Mouse (Mus musculus) heart, adult 10 weeks (tissue): ENCODE data around the gene Lgals4. TPM values are rescaled to one million over a fixed set of nuclear protein-coding genes. Genes with fewer than 3 reads are reported as not detected.

ENCODE experiments used
- polyA plus RNA-seq: library from polyadenylated mRNA; stranded (reverse); fragments of 350-450 nt; fragmentation: Illumina TruSeq; extraction: RNeasy Lipid Tissue Mini Kit (QIAGEN cat#74804); gene quantifications from one replicate; pipeline ENCODE4 v1.2.3, GENCODE M21; 2014; ENCODE audit warnings: low read depth, low replicate concordance

Gene Lgals4
- polyA plus RNA-seq, result 109 TPM

DNA sequence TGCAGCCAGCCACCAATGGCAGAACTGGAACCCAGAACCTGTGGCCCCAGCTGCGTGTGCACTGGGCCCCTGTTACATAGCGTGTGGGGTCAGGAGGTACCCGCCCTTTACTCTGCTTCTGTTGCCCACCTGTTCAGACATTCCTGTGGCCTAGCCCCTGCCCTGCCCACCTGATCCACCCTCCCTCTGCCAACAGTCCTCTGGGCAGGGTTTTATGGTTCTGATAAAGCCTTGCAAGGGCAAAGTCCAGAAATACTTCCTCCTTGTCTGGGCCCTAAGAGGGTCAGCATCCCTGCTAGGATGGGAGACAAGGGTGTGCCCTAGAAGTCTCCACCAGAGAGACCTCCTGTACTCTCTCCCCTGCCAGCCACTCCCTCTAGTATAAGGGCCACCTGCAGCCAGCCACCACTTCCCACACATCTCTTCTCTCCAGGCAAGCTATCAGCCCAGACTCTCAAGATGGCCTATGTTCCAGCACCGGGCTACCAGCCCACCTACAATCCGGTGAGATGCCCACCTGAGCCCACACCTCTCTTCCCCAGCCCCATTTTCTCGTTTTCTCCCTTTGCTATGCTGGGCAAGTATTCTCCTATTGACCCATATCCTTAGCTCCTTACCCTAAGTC lies at the start of gene Lgals4:
Gene Lgals4 (plus strand): TSS at position 132 of the 625 bp plus-strand sequence.

DNA sequence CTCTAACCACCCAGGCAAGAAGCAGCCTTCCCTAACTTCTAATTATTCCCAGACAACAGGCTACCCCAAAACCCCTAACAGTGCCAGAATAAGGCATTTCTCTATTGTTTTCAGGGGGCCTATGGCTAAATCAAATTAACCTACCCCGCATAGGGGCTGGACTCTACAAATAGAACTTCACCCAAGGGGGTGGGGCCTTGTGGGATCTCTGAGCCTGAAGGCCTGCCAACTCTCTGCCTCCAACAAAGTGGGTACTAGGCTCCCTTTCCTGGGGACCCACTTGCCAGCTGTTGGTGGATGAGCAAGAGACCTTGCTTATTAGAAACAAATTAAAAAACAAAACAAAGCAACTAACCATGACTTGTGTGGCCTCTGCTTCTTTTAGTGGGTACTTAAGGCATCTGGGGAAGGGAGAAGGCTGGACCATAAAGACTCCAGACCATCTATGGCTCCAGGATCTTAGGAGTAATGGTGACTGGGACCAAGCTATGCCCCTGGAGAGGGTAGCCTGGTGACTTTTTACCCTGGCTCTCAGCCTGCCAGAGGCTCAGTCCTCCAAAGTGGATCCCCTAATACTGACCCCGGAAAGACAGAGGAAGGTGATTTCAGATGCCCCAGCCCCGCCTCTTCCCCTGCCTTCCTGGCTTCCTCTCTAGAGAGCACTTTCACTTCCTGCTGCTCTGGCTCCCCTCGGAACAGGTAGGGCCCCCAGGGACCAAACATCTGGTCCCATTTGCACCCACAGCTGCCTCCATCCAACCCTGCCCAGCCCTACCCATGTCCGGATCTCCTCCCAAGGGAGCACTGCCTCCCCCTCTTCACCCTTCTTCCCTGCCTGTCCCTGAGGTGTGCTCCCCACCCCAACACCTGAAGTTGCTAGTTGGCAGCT lies 45.1 kb upstream of the Lgals4 start, which contains the start of gene Rinl:
Gene Rinl (plus strand): TSS at position 663 of the 889 bp plus-strand sequence.

DNA sequence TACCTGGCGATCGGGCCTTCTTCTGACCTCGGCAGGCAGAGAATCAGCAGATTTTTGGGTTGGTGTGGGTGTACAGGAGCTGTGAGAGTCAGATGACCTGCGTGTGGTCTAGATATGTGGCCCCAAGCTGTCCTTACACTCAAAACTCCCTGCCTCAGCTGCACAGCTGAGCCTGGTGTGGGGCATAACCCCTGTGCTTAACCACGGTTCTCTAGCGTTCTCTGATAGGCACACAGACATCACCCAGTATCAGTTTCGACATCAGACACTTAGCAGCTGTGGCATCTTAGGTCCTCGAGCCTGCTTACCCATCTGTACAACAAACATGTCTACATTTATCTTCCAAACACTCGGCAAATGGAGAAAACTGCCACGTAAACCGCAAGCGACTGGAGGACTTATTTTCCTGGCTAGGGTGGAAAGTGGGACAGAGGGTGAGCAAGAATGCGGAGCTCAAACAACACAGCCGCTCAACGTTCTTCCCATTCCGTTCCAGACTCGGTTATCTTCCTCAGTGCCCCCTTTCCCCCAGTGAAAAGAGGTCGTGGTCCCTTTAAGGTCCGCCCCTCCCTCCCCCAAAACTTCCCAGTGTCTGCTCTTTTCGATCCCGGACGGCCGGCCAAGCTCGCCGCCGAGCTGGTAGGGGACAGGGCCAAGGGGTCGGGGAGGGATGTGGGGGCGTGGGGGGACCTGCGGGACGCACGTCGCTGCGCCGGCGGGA lies 25.3 kb upstream of the Lgals4 start, which contains the start of gene Hnrnpl:
Gene Hnrnpl (plus strand): TSS at position 321 of the 721 bp plus-strand sequence.

DNA sequence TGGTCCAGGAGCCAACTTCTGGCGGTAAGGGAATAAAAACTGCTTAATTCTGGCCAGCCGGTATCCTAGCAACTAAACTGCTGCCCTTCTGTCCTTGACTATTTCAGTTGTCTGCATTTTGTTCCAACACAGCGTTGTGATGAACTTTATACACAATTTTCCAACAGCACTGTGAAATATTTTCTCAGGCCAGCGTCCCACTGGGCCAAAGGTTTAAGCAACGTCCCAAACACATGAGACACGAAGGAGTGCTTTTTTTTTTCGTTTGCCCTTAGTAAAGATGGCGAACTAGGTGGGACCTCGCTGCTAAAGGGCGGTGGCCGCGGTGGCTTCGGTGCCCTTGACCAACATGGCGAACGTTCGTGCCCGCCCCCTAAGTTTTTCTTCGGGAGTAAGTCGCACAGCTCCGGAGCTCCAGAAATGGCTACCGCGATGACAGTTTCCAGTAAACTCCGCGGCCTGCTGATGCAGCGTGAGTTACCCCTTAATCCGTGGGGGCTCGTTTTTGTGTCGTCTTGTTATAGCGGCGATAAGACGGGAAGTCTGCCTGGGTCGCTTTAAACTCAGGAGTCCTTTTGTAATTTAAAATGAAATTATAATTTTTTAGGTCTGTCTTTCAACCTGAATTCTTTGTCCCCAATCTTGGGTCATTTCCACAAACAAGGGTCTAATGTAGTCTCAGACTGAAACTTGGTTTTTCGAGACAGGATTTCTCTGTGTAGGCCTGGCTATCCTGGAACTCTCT lies 8.5 kb upstream of the Lgals4 start, which contains the start of gene Ech1:
Gene Ech1 (plus strand): TSS at position 277 of the 745 bp plus-strand sequence.

DNA sequence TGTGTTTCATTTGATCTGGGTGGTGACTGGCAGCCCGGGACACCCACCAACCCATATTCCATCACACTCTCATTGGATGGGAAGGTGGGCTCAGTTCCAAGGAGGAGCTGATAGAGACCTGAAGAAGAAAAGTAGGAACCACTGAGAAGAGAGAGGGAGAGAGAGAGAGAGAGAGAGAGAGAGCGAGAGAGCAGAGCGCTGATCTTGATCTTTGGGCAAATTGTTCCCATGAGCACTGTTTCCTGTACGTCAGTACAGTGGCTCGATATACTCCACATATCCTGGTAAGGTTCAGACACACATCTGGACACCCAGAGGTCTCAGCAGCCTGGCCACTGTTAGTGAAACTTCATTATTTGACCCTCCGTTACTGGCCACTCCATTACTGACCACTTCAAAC lies 29.9 kb downstream of the Lgals4 start, which contains the start of gene Lgals7:
Gene Lgals7 (plus strand): TSS at position 314 of the 400 bp plus-strand sequence.

DNA sequence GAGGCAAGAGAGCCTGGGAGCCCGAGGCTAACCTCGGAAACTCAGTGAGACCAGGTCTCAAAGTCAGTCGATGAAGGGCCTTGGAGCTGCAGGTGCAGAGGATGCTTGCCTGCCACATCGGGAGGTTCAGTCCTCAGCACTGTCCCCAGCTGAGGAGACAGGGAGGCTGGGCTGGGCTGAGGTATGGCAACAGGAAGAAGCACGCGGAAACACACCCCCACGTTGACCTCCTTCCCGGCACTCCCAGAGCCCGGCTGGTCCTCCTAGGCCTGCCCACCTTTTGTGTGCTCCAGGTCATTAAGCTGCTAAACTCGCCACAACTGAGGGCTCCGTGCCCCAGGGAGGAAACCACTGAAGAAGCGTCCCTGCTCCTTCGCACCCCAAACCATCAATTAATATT lies 47.5 kb downstream of the Lgals4 start, which contains the start of gene Capn12:
Gene Capn12 (plus strand): TSS at position 224 of the 400 bp plus-strand sequence.

Other genes with a start within 250 kb of the Lgals4 start
- 22.0 TPM for gene Samd4b, start 235.7 kb upstream of the Lgals4 start, polyA plus RNA-seq
- 6.9 TPM for gene Pak4, start 235.7 kb upstream of the Lgals4 start, polyA plus RNA-seq
- gene Acp7, start 202.5 kb upstream of the Lgals4 start, polyA plus RNA-seq, result not detected
- 0.76 TPM for gene Fbxo27, start 141.0 kb upstream of the Lgals4 start, polyA plus RNA-seq
- gene Fbxo17, start 117.0 kb upstream of the Lgals4 start, polyA plus RNA-seq, result 1.4 TPM
- gene Mrps12, start 92.0 kb upstream of the Lgals4 start, polyA plus RNA-seq, result 85.7 TPM
- 13.4 TPM for gene Sars2, start 91.9 kb upstream of the Lgals4 start, polyA plus RNA-seq
- gene Ccer2, start 77.7 kb upstream of the Lgals4 start, polyA plus RNA-seq, result not detected
- 109 TPM for gene Sirt2, start 67.1 kb upstream of the Lgals4 start, polyA plus RNA-seq
- 32.4 TPM for gene Nfkbib, start 66.3 kb upstream of the Lgals4 start, polyA plus RNA-seq
- 2.2 TPM for gene Rinl, start 44.9 kb upstream of the Lgals4 start, polyA plus RNA-seq
- 198 TPM for gene Hnrnpl, start 25.3 kb upstream of the Lgals4 start, polyA plus RNA-seq
- 2,567 TPM for gene Ech1, start 8.6 kb upstream of the Lgals4 start, polyA plus RNA-seq
- gene Lgals7, start 30.0 kb downstream of the Lgals4 start, polyA plus RNA-seq, result 1.3 TPM
- gene Capn12, start 47.6 kb downstream of the Lgals4 start, polyA plus RNA-seq, result 1.0 TPM
- gene Actn4, start 128.5 kb downstream of the Lgals4 start, polyA plus RNA-seq, result 91.4 TPM
- 233 TPM for gene Eif3k, start 148.0 kb downstream of the Lgals4 start, polyA plus RNA-seq
- 2.0 TPM for gene Map4k1, start 148.2 kb downstream of the Lgals4 start, polyA plus RNA-seq